Mouse (Mus musculus) stomach, postnatal 0 days (tissue): ENCODE results near the gene Slx1b. TPM values are rescaled to one million over a fixed set of nuclear protein-coding genes. Genes with fewer than 3 reads are reported as not detected.
A peak's percentile ranks its signal among the peaks of the same experiment; 100 is the strongest.

ENCODE experiments used
- ATAC-seq: fragments of 200-750 bp; cut with Nextera tagmentation; 2 replicates; pipeline ENCODE4 v1.8.0; 2017; ENCODE audit not compliant: low FRiP score, low TSS enrichment
- DNase-seq: peaks from one replicate; pipeline ENCODE4 v3.0.0-alpha.2; 2016; ENCODE audit warnings: low spot score
- H3K27ac ChIP-seq: fragments of 300-500 bp; sonication (generic); replicated peaks from 2 replicates; pipeline ENCODE4 v1.5.1; 2014; ENCODE audit warnings: mild to moderate bottlenecking, control low read depth
- H3K27me3 ChIP-seq: fragments of 300-500 bp; sonication (generic); 2 replicates; pipeline ENCODE4 v1.6.1; 2014; ENCODE audit warnings: low read length; ENCODE audit not compliant: control insufficient read depth, insufficient read depth
- H3K36me3 ChIP-seq: fragments of 300-500 bp; sonication (generic); 2 replicates; pipeline ENCODE4 v1.6.1; 2014; ENCODE audit warnings: low read length, mixed read lengths; ENCODE audit not compliant: control insufficient read depth, insufficient read depth
- H3K4me1 ChIP-seq: fragments of 300-500 bp; sonication (generic); replicated peaks from 2 replicates; pipeline ENCODE4 v1.6.1; 2014; ENCODE audit warnings: antibody characterized with exemption; ENCODE audit not compliant: control insufficient read depth, insufficient read depth
- H3K4me2 ChIP-seq: fragments of 300-500 bp; sonication (generic); replicated peaks from 2 replicates; pipeline ENCODE4 v1.6.1; 2014; ENCODE audit warnings: low read depth, mild to moderate bottlenecking, control low read depth, moderate library complexity
- H3K4me3 ChIP-seq: fragments of 300-500 bp; sonication (generic); 2 replicates; pipeline ENCODE4 v1.5.1; 2014; ENCODE audit warnings: low read depth, low read length, control low read depth
- H3K9ac ChIP-seq: fragments of 300-500 bp; sonication (generic); 2 replicates; pipeline ENCODE4 v1.6.1; 2014; ENCODE audit warnings: mild to moderate bottlenecking, low read length, control low read depth, mixed read lengths
- H3K9me3 ChIP-seq: fragments of 300-500 bp; sonication (generic); 2 replicates; pipeline ENCODE4 v1.6.1; 2016; ENCODE audit warnings: low read length; ENCODE audit not compliant: control insufficient read depth
- CTCF ChIP-seq: IDR thresholded peaks from 2 replicates; pipeline ENCODE4 v1.5.1; 2016; ENCODE audit warnings: antibody characterized with exemption, low read depth, mild to moderate bottlenecking, moderate library complexity
- EP300 ChIP-seq: optimal IDR thresholded peaks from 2 replicates; pipeline ENCODE3; 2016; ENCODE audit warnings: antibody characterized with exemption
- WGBS: fragments of 180-500 bp; shearing (Covaris S2); extraction: QIAGEN DNeasy Blood & Tissue Kit; methylation state at CpG from one replicate; pipeline ENCODE4 v1.1.7; 2014; 5-methylcytosine and 5-hydroxymethylcytosine counted together
- polyA plus RNA-seq: library from polyadenylated mRNA; unstranded; fragments of >200 nt; fragmentation: Nextera tagmentation; extraction: Ambion mirVana; gene quantifications from 2 replicates; pipeline ENCODE4 v1.2.1, GENCODE M21; 2015

Slx1b gene
- polyA plus RNA-seq, 1 experiment from 2014 or later = 6.2 TPM

DNA sequence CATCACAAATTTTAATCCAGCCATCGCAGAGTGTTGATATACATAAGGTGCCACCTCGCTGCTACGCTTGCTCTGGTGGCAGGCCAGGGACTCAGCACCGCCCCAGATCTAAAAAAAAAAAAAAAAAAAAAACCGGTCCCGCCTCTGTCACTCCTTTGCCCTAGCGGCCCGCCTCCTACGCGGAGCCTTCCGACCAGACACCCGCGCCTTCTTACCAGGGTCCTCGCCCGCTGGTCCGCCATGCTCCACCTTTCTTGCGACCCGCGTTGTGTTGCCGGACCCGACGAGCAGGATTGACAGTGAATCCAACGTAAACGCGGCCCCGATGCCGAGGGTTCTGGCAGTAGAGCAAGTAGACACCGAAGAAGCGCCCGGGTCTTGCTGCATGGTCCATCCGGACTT lies 373 bp downstream of the Slx1b start, which contains the start of gene Bola2:
Bola2 (plus strand) TSS at position 192 of the 402 bp plus-strand sequence.
- Histone ChIP-seq H3K36me3 (no peaks in the 10 kb centered on the region; the same call in none of the 2 replicates), H3K4me3 (peak within 1 kb of the TSS; percentile 88), H3K9me3 (no peaks in the 10 kb centered on the region), H3K4me1 (no peaks in the 10 kb centered on the region; the same call in 1 of the 2 replicates), H3K4me2 (peak within 1 kb of the TSS; percentile 96), H3K9ac (peak within 1 kb of the TSS; percentile 86), H3K27ac (peak within 1 kb of the TSS; percentile 93), H3K27me3 (no peaks in the 10 kb centered on the region)
- peak; percentile 73 for DNase-seq
- ATAC-seq = peak; percentile 61
- WGBS = under 1% methylated on average over 31 of the region's 31 CpGs
- TF ChIP-seq CTCF = no peak
- TF ChIP-seq EP300 = no peak

DNA sequence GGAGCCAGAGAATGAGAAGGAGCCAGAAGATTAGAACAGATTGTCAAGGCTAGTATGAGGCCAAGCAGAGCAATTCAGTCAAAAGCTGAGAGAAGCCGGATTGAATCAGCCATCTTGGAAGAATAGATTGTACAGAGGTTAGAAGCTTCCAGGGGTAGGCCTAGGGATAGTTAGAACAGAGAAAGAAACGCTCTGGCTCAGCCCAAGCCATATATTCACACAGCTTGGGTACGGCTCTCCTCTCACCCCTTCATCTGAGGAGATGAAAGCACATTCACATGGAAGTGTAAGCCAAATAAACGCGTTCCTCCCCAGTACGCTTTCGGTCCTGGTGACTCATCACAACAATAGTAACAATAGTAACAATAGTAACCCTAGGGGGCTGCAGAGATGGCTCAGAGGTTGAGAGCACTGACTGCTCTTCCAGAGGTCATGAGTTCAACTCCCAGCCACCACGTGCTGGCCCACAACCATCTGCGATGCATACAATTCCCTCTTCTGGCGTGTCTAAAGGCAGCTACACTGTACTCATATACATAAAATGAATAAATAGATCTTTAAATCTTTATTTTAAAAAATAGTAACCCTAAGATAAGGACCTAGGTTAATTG lies 1.0 kb downstream of the Slx1b start:
- 36% methylated on average over 10 of the region's 10 CpGs for WGBS
- Histone ChIP-seq H3K4me3 (peak overlapping the region; percentile 88), H3K9me3 (no peaks in the 10 kb centered on the region), H3K4me2 (peak overlapping the region; percentile 96), H3K9ac (no peak overlapping the region; the same call in 1 of the 2 replicates), H3K4me1 (no peaks in the 10 kb centered on the region; the same call in 1 of the 2 replicates), H3K27ac (no peak overlapping the region; the same call in 1 of the 2 replicates), H3K27me3 (no peaks in the 10 kb centered on the region), H3K36me3 (no peaks in the 10 kb centered on the region; the same call in none of the 2 replicates)
- ATAC-seq (no peak), DNase-seq (no peak)
- TF ChIP-seq EP300 (no peak), CTCF (no peak)

DNA sequence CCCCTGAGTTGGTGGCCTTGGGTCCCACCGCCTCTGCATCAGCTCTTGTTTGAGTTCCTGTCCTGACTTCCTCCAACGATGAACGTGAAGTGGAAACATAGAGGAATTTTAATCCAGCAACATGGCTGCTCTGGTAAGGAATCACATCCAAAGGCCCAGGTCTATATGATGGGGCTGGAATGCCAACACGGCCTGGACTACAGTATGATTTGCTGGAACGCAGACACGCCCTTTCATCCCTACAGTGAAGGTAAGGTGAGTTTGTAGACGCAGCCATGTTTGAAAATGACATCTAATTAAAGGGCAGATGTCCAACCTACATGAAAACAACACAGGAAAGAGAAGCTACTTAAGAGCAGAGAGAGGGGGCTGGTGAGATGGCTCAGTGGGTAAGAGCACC lies 1.8 kb downstream of the Slx1b start:
- Histone ChIP-seq H3K9ac (no peak overlapping the region), H3K27me3 (no peaks in the 10 kb centered on the region), H3K9me3 (no peaks in the 10 kb centered on the region), H3K4me2 (no peak overlapping the region), H3K36me3 (no peaks in the 10 kb centered on the region; the same call in none of the 2 replicates), H3K4me1 (no peaks in the 10 kb centered on the region; the same call in 1 of the 2 replicates), H3K27ac (no peak overlapping the region), H3K4me3 (no peak overlapping the region)
- ATAC-seq (no peak), DNase-seq (no peak)
- no peak for TF ChIP-seq CTCF
- TF ChIP-seq EP300 = no peak
- 81% methylated on average over 7 of the region's 7 CpGs for WGBS

DNA sequence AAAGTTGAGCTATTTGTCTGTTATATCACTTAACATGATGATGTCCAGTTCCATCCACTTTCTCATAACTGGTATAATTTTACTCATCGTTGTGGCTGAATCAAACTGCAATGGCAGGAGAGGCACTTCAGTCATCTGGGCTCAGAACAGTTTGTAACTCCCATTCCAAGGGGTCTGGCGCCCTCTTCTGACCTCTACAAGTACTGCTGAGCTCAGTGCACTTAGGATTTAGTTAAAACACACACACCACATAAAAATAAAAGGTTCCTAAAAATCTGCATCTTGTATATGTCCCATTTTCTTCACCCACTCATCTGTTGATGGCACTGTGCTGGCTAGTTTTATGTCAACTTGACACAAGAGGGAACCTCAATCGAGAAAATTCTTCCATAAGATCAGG lies 2.3 kb downstream of the Slx1b start:
- Histone ChIP-seq H3K9ac (no peak overlapping the region), H3K27ac (no peak overlapping the region), H3K9me3 (no peaks in the 10 kb centered on the region), H3K4me1 (no peaks in the 10 kb centered on the region; the same call in 1 of the 2 replicates), H3K36me3 (no peaks in the 10 kb centered on the region; the same call in none of the 2 replicates), H3K27me3 (no peaks in the 10 kb centered on the region), H3K4me3 (no peak overlapping the region), H3K4me2 (no peak overlapping the region)
- DNase-seq (peak; percentile 85), ATAC-seq (no peak)
- WGBS = 22% methylated on average over 3 of the region's 3 CpGs
- TF ChIP-seq EP300 (no peak), CTCF (peak; percentile 91)

DNA sequence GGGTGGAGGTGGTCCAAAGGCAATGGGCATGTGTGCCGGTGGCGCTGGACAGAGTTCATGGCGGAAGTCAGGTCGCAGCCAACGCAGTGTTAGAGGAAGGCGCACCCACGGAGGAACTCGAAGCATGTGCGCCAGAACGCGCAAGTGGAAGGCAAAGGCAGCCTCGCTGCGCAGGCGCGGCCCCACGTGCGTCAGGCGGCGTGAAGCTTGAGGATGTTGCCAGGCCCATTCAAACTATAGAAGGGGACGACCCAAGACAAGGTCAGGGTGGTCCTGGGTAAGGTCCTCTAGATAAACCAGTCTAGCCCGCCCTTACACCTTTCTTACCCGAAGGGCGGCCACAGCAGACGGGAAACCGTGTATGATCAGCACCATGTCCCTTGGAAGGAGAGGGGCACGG lies 3.2 kb downstream of the Slx1b start:
- TF ChIP-seq EP300 (no peak), CTCF (no peak)
- Histone ChIP-seq H3K9ac (no peak overlapping the region), H3K4me2 (no peak overlapping the region), H3K4me1 (no peaks in the 10 kb centered on the region; the same call in 1 of the 2 replicates), H3K27ac (no peak overlapping the region), H3K36me3 (no peaks in the 10 kb centered on the region; the same call in none of the 2 replicates), H3K4me3 (no peak overlapping the region), H3K9me3 (no peaks in the 10 kb centered on the region), H3K27me3 (no peaks in the 10 kb centered on the region)
- DNase-seq (no peak), ATAC-seq (no peak)
- WGBS = 93% methylated on average over 26 of the region's 26 CpGs

DNA sequence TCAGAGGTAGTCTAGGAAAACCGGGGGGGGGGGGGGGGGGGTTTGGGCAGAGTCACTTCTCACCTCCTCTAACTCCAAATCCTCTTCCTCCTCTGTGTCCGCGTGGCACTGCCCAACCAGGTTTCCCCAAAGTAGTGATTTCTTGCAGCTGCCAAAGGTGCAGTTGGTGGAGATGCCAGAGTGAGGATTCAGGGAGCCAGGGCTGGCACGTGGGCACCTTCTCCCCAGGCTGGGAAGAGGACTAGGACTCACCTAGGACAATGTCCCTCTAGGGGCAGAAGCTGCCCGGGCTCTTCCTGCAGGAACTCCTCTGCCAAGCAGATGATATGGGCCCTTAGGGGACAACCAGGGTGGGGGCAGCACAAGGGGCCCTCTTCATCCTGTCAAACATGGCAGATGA lies 3.9 kb downstream of the Slx1b start:
- no peak for DNase-seq

More for the DNA sequence above, 3.9 kb downstream of the Slx1b start:
- Histone ChIP-seq H3K9ac (no peak overlapping the region), H3K27me3 (no peaks in the 10 kb centered on the region), H3K4me1 (no peaks in the 10 kb centered on the region; the same call in 1 of the 2 replicates), H3K27ac (no peak overlapping the region), H3K9me3 (no peaks in the 10 kb centered on the region), H3K4me2 (no peak overlapping the region), H3K36me3 (no peaks in the 10 kb centered on the region; the same call in none of the 2 replicates), H3K4me3 (no peak overlapping the region)
- 83% methylated on average over 5 of the region's 5 CpGs for WGBS
- TF ChIP-seq CTCF = no peak
- no peak for TF ChIP-seq EP300
- no peak for ATAC-seq
